Mouse (Mus musculus) retina, postnatal 7 days (tissue): ENCODE data around the gene Wnt7b.

ENCODE experiments used
- DNase-seq: peaks from one replicate; pipeline ENCODE4 v3.0.0-alpha.2; 2012; ENCODE audit warnings: low read depth, low spot score

Wnt7b gene

GRCm38 (mm10) chr15:85507370-85508014 is 74.8 kb downstream of the Wnt7b start:
- DNase-seq, result no peak

GRCm38 (mm10) chr15:85506680-85507079 is 75.6 kb downstream of the Wnt7b start:
- no peak for DNase-seq

- DNase-seq, result no peak
These were observed 77.0 kb downstream of the Wnt7b start for GRCm38 (mm10) chr15:85505118-85505925.

- no peak for DNase-seq
These were observed 79.1 kb downstream of the Wnt7b start, which contains the start of gene 7530416G11Rik for GRCm38 (mm10) chr15:85503127-85503526. TSS of gene 7530416G11Rik (minus strand) at chr15:85503227.

- no peak for DNase-seq
These were observed 82.0 kb downstream of the Wnt7b start for GRCm38 (mm10) chr15:85500267-85500666.

GRCm38 (mm10) chr15:85497981-85498475 is 84.2 kb downstream of the Wnt7b start:
- no peak for DNase-seq

GRCm38 (mm10) chr15:85497548-85497947 is 84.7 kb downstream of the Wnt7b start:
- DNase-seq, result no peak

- DNase-seq, result no peak
These were observed 88.1 kb downstream of the Wnt7b start for GRCm38 (mm10) chr15:85494163-85494621.

GRCm38 (mm10) chr15:85489751-85490150 is 92.5 kb downstream of the Wnt7b start:
- no peak for DNase-seq

GRCm38 (mm10) chr15:85488900-85489299 is 93.4 kb downstream of the Wnt7b start:
- DNase-seq, result no peak
